Mouse (Mus musculus): ENCODE data around the gene Alk. TPM values are rescaled to one million over a fixed set of nuclear protein-coding genes. Genes with fewer than 3 reads are reported as not detected.

The Alk gene
- total and polyA plus RNA-seq, 3 experiments: 0.05 TPM; not detected in 2

GRCm38 (mm10) chr17:71868828-71869227, 735.6 kb downstream of the Alk start:
- no peak for ATAC-seq (ENCODE audit: extremely low read depth, insufficient number of reproducible peaks, low FRiP score, poor library complexity, severe bottlenecking)

GRCm38 (mm10) chr17:71867892-71868291, 736.5 kb downstream of the Alk start:
- no peaks in the 10 kb centered on the region for H3K27me3 ChIP-seq (ENCODE audit: insufficient read depth, low read length)
- no peak overlapping the region for H3K4me3 ChIP-seq (ENCODE audit: low read depth, low read length)
- H3K9me3 ChIP-seq (replicated peaks): peaks cover 61% of the 10 kb centered on the region
- ATAC-seq (ENCODE audit: extremely low read depth, insufficient number of reproducible peaks, low FRiP score, poor library complexity, severe bottlenecking): no peak
- TF ChIP-seq GATA2 (IDR thresholded peaks at IDR 0.05; ENCODE audit: borderline replicate concordance, low read depth, low read length) (no peak), CTCF (IDR thresholded peaks at IDR 0.05; ENCODE audit: low read depth, low read length) (no peak), TAL1 (conservative IDR thresholded peaks at IDR 0.05; ENCODE audit: low read depth, low read length) (no peak), GATA1 (IDR thresholded peaks at IDR 0.05; ENCODE audit: borderline replicate concordance, low read length) (no peak), POLR2AphosphoS5 (IDR thresholded peaks at IDR 0.05; ENCODE audit: insufficient replicate concordance, low read depth, low read length) (no peak)
- DNase-seq (ENCODE audit: low spot score): no peak
- no peaks in the 10 kb centered on the region for H3K4me1 ChIP-seq (ENCODE audit: insufficient read depth, low read depth, low read length)
- no peaks in the 10 kb centered on the region for H3K36me3 ChIP-seq (replicated peaks)

More at GRCm38 (mm10) chr17:71868828-71869227, 735.6 kb downstream of the Alk start:
- Histone ChIP-seq H3K36me3 (replicated peaks) (no peaks in the 10 kb centered on the region), H3K4me3 (ENCODE audit: low read depth, low read length) (no peak overlapping the region), H3K9me3 (replicated peaks) (peaks cover 61% of the 10 kb centered on the region), H3K4me1 (ENCODE audit: insufficient read depth, low read depth, low read length) (no peaks in the 10 kb centered on the region), H3K27me3 (ENCODE audit: insufficient read depth, low read length) (no peaks in the 10 kb centered on the region)
- TF ChIP-seq TAL1 (conservative IDR thresholded peaks at IDR 0.05; ENCODE audit: low read depth, low read length): no peak
- no peak for DNase-seq (ENCODE audit: low spot score)

- DNase-seq (ENCODE audit: low spot score): no peak
- H3K4me3 ChIP-seq (ENCODE audit: low read depth, low read length): no peak overlapping the region
- no peaks in the 10 kb centered on the region for H3K4me1 ChIP-seq (ENCODE audit: insufficient read depth, low read depth, low read length)
- TF ChIP-seq POLR2AphosphoS5 (IDR thresholded peaks at IDR 0.05; ENCODE audit: insufficient replicate concordance, low read depth, low read length): no peak
- no peak for TF ChIP-seq CTCF (IDR thresholded peaks at IDR 0.05; ENCODE audit: low read depth, low read length)
- no peak for TF ChIP-seq TAL1 (conservative IDR thresholded peaks at IDR 0.05; ENCODE audit: low read depth, low read length)
- no peak for TF ChIP-seq GATA2 (IDR thresholded peaks at IDR 0.05; ENCODE audit: borderline replicate concordance, low read depth, low read length)
- TF ChIP-seq GATA1 (IDR thresholded peaks at IDR 0.05; ENCODE audit: borderline replicate concordance, low read length): no peak
- no peak for ATAC-seq (ENCODE audit: extremely low read depth, insufficient number of reproducible peaks, low FRiP score, poor library complexity, severe bottlenecking)
- peaks cover 54% of the 10 kb centered on the region for H3K9me3 ChIP-seq (replicated peaks)
- no peaks in the 10 kb centered on the region for H3K36me3 ChIP-seq (replicated peaks)
- H3K27me3 ChIP-seq (ENCODE audit: insufficient read depth, low read length): no peaks in the 10 kb centered on the region
Observed at GRCm38 (mm10) chr17:71865437-71865836, 739.0 kb downstream of the Alk start.

DNA sequence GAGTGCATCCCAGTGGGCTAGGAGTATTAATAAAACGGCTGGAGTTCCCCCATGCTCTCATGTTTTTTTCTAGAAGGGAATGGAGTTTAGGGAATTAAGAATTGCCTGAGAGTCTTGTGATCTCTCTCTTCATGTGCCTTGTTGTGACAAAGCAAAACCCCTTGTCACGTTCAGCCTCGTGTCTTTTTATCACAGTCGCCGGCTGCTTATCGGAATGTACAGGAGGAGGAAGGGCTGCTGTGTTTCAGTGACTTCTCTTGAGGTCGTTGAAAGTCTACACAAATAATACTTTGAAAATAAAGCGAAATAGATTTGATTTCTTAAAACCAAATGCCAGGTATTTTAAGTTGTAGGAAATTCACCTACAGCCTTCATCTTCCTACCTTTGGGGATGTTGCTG, 740.4 kb downstream of the Alk start:
- H3K36me3 ChIP-seq (replicated peaks): no peaks in the 10 kb centered on the region
- peaks cover 49% of the 10 kb centered on the region for H3K9me3 ChIP-seq (replicated peaks)
- no peak overlapping the region for H3K4me3 ChIP-seq (ENCODE audit: low read depth, low read length)
- no peaks in the 10 kb centered on the region for H3K4me1 ChIP-seq (ENCODE audit: insufficient read depth, low read depth, low read length)
- DNase-seq (ENCODE audit: low spot score): no peak
- H3K27me3 ChIP-seq (ENCODE audit: insufficient read depth, low read length): no peaks in the 10 kb centered on the region
- ATAC-seq (ENCODE audit: extremely low read depth, insufficient number of reproducible peaks, low FRiP score, poor library complexity, severe bottlenecking): no peak
- no peak for TF ChIP-seq GATA2 (IDR thresholded peaks at IDR 0.05; ENCODE audit: borderline replicate concordance, low read depth, low read length)
- TF ChIP-seq POLR2AphosphoS5 (IDR thresholded peaks at IDR 0.05; ENCODE audit: insufficient replicate concordance, low read depth, low read length): no peak
- TF ChIP-seq GATA1 (IDR thresholded peaks at IDR 0.05; ENCODE audit: borderline replicate concordance, low read length): no peak
- TF ChIP-seq CTCF (IDR thresholded peaks at IDR 0.05; ENCODE audit: low read depth, low read length): no peak
- TF ChIP-seq TAL1 (conservative IDR thresholded peaks at IDR 0.05; ENCODE audit: low read depth, low read length): no peak

DNA sequence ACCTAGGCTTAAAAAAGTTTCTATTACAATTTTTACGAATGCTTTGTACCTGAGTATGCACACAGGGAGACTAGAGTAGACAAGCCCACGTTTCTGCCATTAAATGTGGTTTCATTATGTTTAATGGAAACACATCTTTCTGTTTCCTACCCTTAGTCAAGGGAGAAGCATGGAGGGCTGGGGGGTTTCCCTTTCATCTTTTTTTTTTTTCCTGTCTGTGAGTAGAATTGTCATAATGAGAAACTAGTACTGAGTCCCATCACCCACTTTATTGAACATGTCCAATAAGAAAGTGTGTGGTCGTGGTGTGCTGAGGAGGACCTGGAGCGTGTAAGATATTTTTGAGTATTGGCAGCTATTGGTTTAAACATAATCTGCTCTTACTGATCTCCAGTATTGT, 741.5 kb downstream of the Alk start:
- no peaks in the 10 kb centered on the region for H3K4me1 ChIP-seq (ENCODE audit: insufficient read depth, low read depth, low read length)
- no peak for DNase-seq (ENCODE audit: low spot score)

GRCm38 (mm10) chr17:71862184-71862583, 742.2 kb downstream of the Alk start:
- no peaks in the 10 kb centered on the region for H3K36me3 ChIP-seq (replicated peaks)
- no peaks in the 10 kb centered on the region for H3K27me3 ChIP-seq (ENCODE audit: insufficient read depth, low read length)
- no peak overlapping the region for H3K4me3 ChIP-seq (ENCODE audit: low read depth, low read length)
- TF ChIP-seq CTCF (IDR thresholded peaks at IDR 0.05; ENCODE audit: low read depth, low read length): no peak
- TF ChIP-seq GATA2 (IDR thresholded peaks at IDR 0.05; ENCODE audit: borderline replicate concordance, low read depth, low read length): no peak
- no peak for TF ChIP-seq GATA1 (IDR thresholded peaks at IDR 0.05; ENCODE audit: borderline replicate concordance, low read length)
- TF ChIP-seq TAL1 (conservative IDR thresholded peaks at IDR 0.05; ENCODE audit: low read depth, low read length): no peak
- no peak for TF ChIP-seq POLR2AphosphoS5 (IDR thresholded peaks at IDR 0.05; ENCODE audit: insufficient replicate concordance, low read depth, low read length)
- H3K4me1 ChIP-seq (ENCODE audit: insufficient read depth, low read depth, low read length): no peaks in the 10 kb centered on the region
- DNase-seq (ENCODE audit: low spot score) (no peak), ATAC-seq (ENCODE audit: extremely low read depth, insufficient number of reproducible peaks, low FRiP score, poor library complexity, severe bottlenecking) (no peak)
- H3K9me3 ChIP-seq (replicated peaks): peaks cover 51% of the 10 kb centered on the region

More for the DNA sequence above, 741.5 kb downstream of the Alk start:
- TF ChIP-seq CTCF (IDR thresholded peaks at IDR 0.05; ENCODE audit: low read depth, low read length): no peak
- TF ChIP-seq POLR2AphosphoS5 (IDR thresholded peaks at IDR 0.05; ENCODE audit: insufficient replicate concordance, low read depth, low read length): no peak
- TF ChIP-seq GATA2 (IDR thresholded peaks at IDR 0.05; ENCODE audit: borderline replicate concordance, low read depth, low read length): no peak
- no peak for TF ChIP-seq GATA1 (IDR thresholded peaks at IDR 0.05; ENCODE audit: borderline replicate concordance, low read length)
- TF ChIP-seq TAL1 (conservative IDR thresholded peaks at IDR 0.05; ENCODE audit: low read depth, low read length): no peak
- Histone ChIP-seq H3K9me3 (replicated peaks) (peaks cover 49% of the 10 kb centered on the region), H3K27me3 (ENCODE audit: insufficient read depth, low read length) (no peaks in the 10 kb centered on the region), H3K4me3 (ENCODE audit: low read depth, low read length) (no peak overlapping the region), H3K36me3 (replicated peaks) (no peaks in the 10 kb centered on the region)
- ATAC-seq (ENCODE audit: extremely low read depth, insufficient number of reproducible peaks, low FRiP score, poor library complexity, severe bottlenecking): no peak

- DNase-seq (ENCODE audit: low spot score) (no peak), ATAC-seq (ENCODE audit: extremely low read depth, insufficient number of reproducible peaks, low FRiP score, poor library complexity, severe bottlenecking) (no peak)
- H3K4me1 ChIP-seq (ENCODE audit: insufficient read depth, low read depth, low read length): no peaks in the 10 kb centered on the region
- H3K36me3 ChIP-seq (replicated peaks): no peaks in the 10 kb centered on the region
- no peak for TF ChIP-seq TAL1 (conservative IDR thresholded peaks at IDR 0.05; ENCODE audit: low read depth, low read length)
- no peaks in the 10 kb centered on the region for H3K27me3 ChIP-seq (ENCODE audit: insufficient read depth, low read length)
- H3K4me3 ChIP-seq (ENCODE audit: low read depth, low read length): no peak overlapping the region
- H3K9me3 ChIP-seq (replicated peaks): peaks cover 62% of the 10 kb centered on the region
Observed at GRCm38 (mm10) chr17:71831960-71832359, 772.5 kb downstream of the Alk start.

All from G1E (cell line).